Mouse (Mus musculus) T-cell, adult 2 months (primary cell): ENCODE data around the gene Tsc22d2.
A peak's percentile ranks its signal among the peaks of the same experiment; 100 is the strongest.
"Not testable (repeated sequence)": the region's sequence is repeated elsewhere in the genome, so short reads cannot be mapped to it uniquely, and the experiment has no call there.

Source experiments
- DNase-seq: peaks from one replicate; pipeline ENCODE4 v3.0.0; 2022; ENCODE audit warnings: low spot score

Gene Tsc22d2

DNA sequence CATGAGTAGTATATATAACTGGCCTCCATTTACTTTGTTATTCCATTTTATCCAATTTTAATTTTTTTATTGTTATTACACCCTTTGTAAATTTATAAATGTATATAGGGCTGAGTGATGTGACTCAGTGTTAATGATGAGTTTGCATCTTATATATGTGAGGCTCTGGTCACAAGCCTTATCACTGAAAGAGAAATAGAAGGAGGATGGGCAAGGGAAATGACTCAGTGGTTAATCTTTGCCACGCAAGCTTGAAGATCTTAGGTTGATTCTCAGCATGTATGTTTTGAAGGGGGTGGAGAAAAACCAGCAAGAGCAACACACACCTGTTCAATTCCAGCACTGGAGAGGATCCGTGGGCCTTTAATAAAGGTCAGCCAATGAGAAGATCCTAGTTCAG is 19.9 kb downstream of the Tsc22d2 start:
- no peak for DNase-seq

DNA sequence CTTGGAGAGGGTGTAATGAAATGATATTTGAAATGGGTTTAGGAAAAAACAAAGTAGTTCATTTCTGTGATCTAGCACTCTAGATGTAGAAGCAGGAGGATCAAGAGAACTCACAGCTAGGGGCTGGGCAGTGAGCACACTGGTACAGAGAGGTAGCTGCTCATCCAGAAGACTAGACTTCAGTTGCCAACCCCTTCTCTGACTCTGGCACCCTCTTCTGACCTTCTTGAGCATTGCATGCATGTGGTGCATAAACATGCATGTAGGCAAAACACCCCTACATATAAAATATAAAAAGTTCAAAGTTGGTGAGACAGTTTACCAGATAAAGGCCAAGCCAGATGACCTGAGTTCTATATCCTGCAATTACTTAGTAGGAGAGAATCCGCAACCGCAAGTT is 33.7 kb downstream of the Tsc22d2 start:
- DNase-seq: peak; percentile 4

DNA sequence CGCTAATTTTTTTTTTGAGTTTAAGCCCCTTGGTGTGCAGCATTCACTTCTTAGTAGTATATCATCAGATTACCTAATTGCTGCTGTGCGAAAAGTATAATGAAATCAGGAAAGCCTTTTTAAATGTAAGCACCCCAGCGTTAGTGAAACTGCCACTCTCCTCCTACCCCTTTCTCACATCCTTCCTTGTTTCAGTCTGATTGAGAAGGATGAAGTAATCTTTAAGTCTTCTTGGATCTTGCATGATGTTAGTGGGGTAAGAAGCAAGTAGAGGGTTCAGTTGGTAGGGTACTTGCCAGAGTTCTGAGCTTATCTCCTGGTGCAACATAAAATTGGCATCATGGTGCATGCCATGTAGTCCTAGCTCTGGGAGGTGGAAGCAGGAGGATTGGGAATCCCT is 35.0 kb downstream of the Tsc22d2 start:
- no peak for DNase-seq

DNA sequence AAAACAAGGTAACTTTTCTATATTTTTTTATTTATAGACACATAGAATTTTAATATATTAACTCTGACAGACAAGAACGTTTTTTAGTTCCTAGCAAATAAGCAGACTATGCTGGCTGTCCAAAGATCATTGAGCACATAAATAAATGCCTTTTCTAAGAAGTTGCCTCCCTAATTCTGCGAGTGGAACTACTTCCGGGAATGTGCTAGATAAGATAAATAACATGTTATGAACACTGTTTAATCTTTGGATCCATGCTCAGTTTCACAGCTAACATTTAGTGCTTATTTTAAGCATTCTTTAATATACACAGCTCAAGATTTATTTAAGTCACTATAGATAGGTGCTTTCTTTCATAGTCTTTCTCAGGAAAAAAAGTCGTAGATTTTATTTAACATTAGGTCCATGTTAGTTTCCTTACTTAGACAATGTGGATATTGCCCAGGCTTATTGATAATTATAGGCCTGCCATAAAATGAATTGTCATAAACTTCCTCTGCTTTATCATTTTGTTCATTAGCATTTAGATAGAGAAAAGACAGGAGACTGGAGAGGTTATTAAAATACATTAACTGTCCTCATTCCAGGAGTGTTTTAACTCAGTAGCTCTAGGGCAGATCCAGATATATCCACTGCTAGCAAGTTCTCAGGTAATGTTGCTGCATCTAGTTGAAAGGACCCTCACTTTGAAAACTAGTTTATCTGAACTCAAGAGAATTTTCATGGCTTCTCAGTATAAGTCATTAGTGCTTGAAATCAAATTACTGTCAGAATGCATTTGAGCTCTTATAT is 40.1 kb downstream of the Tsc22d2 start:
- no peak for DNase-seq

DNA sequence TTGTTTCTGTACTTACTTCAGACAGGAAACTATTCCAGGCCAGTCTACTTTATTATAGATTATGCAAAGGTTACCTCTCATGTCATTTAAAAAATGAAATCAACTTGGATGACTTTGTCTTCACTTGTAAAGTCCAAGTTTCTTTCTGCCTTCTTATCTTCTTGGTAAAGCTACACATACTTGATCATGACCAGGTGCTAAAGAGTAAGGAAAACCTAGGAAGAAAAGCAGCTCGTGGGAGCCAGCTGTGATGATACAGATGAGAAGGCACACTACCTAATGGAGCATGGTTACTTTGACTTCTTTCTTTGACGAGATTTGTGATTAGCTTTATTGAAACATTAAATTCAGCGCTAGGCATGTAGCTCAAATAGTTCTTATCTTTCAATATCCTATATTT is 40.7 kb downstream of the Tsc22d2 start:
- DNase-seq: no peak

DNA sequence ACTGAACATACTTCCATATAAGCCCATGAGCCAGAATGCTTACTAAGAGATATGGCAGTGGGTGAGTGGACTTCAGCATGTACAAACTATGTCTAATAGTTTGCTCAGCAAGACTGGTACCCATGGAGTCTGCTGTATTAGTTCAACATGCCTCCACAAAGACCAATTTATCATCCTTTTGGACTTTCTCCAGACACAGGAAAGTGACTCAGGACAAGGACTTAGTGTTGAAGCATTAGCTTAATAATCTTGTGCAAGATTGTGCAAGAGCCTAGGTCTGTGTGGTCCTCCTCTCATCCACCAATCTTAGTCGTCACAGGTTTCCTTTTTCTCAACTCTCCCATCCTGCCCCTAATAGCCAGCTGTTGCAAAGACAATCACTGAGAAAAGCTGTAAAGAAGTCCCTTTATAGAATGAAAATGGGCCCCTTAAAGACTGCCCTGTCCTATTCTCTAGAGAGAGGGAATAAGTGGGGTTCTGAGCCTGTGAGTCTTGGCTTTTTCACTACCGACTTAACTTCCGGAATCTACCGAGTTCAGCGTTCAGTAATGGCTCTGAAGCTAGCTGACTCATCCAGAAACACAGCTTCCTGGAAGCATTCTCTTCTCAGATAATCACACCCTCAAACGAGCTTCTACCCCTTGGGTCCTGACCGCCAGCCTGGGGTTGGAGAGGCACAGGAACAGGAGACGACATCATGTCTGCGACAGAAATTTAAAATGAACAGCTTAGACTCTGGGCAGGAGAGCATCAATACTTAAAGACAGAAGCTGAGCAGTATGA is 55.3 kb downstream of the Tsc22d2 start:
- DNase-seq: peak; percentile 27

DNA sequence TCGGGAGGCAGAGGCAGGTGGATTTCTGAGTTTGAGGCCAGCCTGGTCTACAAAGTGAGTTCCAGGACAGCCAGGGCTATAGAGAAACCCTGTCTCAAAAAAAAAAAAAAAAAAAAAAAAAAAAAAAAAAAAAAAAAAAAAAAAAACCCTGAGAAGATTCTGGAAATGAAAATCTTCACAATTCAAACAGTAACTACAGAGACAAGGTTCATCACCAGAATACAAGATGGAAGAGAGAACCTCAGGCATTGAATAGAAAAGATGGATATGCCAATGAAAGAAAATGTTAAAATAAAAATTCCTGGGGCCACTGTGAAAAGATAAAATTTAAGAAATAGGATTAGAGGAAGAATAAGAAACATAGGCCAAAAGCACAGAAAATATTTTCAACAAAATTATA is 60.8 kb downstream of the Tsc22d2 start:
- not testable (repeated sequence) for DNase-seq

DNA sequence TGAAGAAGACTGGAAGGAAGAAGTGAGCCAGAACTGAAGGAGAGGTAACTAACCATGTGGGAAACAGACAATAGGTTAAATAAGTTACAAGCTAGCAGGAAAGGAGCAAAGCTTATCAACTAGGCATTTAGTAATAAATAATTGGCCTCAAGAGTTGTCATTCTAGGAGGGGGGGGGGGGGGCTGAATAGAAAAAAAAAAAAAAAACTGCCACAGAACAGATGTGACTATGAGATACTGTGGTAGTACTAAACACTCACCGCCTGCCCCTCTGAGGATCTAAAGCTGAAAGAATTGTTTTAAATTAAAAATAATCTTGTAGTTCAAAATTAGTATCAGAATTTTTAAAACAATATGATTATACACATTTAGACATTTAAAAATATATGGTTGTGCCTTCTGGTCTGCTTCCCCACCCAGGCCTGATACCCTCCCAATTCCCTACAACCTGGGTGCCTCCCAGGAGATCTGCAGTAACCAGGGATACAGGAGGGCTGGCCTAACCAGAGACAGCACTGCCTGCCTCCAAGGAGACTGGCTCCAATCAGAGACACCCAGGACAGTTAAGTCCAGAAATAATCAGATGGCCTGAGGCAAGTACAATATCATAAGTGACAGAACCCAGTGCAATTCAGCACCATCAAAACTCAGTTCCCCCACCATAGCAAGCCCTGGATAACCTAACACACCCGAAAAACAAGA is 64.4 kb downstream of the Tsc22d2 start:
- DNase-seq: no peak

DNA sequence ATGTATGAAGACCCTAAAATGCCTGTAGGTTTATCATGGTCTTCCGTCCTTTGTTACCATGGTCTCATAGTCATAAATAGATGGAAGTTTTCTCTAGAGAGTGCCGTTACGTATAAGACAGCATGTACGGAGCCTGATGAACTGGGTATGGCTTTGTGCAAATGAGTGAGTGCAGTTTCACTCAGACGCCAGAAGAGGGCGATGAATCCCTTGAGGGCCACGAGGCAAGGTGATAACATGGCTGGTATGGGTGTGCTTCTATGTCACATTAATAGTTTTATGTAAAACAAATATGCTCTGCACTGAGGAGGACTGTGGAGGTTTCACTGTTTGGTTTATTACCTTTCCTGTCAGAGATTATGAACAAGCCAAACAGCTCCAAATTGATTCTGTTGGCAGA is 71.4 kb downstream of the Tsc22d2 start:
- DNase-seq: peak; percentile 27

DNA sequence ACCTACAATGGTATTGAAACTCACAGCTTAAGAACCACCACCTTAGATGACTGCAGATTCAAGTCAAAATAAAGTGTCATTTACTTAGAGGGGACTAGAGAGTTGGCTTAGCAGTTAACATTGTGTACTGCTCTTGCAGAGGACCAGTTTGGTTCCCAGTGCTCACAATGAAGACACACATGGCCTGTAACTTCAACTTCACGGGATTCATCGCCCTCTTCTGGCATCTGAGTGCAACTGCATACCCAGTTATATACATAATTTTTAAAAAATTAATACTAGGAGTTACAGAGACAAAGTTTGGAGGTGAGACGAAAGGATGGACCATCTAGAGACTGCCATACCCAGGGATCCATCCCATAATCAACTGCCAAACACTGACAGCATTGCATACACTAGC is 72.6 kb downstream of the Tsc22d2 start:
- no peak for DNase-seq

DNA sequence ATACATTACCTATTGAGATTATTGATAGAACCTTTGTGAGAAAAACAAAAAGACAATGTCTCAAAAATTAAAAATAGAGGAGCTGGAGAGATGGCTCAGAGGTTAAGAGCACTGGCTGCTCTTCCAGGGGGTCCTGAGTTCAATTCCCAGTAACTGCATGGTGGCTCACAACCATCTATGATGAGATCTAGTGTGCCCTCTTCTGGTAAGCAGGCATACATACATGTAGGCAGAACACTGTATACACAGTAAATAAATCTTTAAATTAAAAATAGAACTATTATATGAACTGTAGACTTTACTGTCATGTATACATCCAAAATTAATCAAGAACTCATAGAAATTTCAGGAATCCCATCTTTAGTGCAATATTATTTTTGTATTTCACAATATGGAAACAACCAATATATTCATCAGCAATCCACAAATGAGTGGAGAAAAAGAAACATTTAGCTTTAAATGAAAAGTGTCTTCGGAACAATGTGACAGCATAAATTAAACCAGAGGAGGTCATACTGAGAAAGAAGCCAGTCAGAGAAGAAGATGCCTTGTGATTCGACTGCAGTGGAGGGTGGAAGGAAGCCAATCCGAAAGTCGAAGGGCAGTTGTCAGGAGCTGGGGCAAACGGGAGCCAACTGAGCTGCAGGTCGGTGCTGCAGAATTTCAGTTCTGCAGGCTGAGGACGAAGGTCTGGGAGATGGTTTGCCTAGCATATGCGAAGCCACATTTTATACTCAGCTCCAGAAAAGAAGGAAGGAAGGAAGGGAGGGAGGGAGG is 73.7 kb downstream of the Tsc22d2 start:
- DNase-seq: peak; percentile 3

DNA sequence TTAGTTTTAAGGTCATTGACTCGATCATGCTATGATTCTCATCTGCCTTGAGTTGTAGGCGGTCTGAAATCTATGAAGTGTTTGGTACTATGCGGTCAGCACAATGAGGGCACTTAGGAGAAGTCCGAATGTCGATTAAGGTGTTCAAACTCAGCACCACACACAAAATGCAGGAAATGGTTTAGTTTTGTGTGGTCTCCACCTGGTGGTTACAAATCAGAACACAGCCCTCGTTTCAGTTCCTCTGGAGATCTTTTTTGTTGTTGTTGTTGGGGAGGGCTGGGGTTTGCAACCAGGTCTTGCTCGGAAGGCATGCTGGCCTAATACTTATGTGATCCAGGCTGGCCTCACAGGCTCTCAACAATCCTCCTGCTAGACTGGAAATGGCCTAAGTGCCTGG is 76.3 kb downstream of the Tsc22d2 start:
- peak; percentile 26 for DNase-seq

DNA sequence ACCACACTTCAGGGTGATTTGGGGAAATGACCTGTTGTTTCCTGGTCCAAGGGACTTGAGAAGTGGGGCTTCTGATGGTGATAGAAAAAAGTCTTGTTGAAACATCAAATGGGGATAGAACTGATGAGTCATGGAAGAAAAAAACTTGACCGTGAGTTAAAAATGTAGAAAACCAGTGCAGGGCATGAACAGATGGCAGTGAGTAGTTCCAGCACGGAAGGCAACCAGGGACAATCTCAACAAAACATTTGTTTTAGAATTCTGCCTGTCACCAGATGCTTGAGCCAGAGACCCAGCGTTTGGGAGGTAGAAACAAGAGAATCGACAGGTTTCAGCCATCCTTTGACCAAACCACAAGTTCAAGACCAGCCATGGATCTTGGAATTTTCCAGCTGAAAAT is 79.1 kb downstream of the Tsc22d2 start:
- DNase-seq: no peak

DNA sequence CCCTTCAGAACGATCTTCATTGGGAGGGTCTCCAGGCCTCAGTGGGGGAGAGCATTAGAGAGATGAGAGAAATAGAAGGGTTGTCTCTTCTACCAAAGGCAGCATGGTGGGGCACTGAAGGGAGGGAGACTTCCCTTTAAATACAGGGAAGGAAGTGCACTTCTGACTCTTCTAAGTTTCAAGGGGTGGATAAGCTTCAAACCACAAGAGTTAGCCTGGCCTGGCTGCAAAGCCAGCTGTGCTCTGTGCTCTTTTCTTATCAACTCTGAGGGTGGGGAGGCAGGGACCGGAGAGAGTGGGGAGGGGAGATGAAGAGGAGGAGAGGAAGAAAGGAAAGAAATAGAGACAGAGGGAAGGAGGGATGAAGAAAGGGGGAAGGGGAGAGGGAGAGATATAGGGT is 87.4 kb downstream of the Tsc22d2 start:
- no peak for DNase-seq

DNA sequence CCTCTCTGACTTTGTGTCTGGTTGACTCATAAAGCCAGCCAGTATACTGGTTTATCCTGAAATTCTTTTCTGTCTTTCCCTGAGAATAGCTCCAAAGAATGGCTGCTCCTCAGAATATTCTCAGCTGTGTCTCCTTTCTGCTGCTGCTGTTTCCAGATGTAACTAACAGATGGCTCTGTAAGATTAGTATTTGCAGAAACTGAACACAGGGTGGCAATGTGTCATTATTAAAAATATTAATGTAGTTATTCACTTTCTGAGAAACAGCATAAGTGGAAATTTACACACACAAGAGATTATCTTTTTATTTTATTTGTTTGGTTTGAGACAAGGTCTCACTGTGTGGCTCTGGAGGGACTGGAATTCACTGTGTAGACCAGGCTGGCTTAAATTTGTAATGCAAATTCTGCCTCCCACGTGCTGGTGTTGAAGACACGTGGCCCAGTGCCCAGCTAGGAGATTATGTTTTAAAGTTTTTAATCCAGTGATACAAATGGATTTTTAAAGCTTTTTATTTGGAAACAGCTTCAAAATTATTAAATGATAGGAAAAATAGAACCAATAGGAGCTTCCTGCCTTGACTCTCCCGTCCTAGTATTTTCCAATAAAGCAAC is 89.3 kb downstream of the Tsc22d2 start:
- DNase-seq: no peak

DNA sequence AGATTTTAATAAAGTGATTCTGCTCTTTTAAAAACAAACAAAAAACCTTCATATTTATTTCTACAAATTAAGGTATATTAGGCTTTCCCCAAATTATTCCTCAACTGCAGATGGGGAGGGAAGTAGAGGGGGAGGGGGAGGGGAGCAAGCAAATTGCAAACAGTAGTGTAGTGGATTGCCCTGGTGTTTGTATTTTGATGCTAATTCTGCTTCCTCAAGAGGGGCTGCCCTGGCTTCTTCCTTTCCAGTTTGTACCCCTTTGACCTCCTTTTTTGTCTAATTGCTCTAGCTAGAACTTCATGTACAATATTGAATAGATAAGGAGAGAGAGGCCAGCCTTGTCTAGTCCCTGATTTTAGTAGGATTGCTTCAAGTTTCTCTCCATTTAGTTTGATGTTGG is 90.2 kb downstream of the Tsc22d2 start:
- DNase-seq: no peak

DNA sequence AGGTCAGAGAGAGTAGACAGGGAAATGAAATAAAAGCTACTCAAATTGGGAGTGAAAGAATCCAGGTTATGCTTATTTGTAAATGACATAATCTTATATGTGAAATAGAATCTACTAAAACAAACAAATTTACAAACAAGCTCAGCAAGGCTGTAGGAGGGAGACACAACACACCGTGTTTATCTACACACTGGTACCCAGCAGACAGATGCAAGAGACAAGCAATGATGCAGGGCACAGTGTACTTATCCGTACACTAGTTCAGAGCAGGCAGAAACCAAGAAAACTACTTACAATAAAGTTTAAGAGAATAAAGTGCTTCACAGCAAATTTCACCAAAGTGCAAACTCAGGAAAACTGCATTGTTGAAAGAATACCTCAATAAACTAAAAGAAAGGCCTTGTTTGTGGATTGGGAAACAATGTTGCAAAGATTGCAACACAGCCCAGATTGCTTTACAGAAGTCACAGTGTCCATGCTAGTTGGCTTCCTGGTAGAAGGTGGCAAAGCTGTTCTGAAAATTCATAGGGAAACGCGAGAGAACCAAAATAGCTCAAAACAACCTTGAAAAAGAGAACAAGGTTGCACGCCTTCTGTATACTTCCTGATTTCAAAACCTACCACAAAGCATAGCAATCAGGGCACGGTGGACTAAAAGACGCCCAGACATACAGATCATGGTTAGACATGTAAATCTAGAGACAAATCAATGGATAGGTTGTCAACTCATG is 93.7 kb downstream of the Tsc22d2 start:
- DNase-seq: no peak

DNA sequence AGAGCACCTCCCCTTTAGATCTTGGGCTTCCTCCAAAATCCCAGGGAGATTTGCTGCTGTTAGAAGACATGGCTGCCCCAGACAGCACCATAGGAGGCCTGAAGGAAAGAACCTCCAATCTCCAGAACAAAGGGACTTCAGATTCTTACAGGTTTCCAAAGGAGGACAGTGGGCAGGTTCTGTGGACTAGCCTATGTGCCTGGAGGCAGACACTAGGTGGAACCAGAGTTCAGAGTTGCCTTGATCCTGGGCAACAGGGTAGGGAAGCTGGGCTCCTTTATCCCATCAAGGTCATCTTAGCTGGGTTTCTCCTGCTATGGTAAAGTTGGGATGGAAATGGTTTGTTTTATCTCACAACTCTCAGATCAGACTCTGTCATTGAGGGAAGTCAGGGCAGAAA is 97.1 kb downstream of the Tsc22d2 start:
- DNase-seq: no peak

DNA sequence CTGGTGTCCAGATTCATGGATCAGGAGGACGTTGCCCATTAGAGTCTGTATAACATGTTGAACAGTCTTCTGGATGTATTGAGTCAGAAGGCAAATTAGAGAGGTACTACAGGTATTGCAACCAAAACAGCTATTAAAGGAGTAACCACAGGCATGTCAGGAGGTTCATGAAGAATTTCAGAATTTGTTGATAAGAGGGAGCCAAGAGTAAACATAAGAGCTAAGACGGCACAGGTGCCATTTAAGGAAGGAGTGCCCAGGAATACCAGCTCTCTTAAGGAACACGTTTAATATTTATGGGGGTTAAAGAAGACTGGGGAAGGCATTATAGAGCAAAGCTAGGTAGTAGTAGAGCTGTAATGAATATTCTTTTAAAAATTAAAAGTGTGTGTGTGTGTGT is 98.2 kb downstream of the Tsc22d2 start:
- no peak for DNase-seq

DNA sequence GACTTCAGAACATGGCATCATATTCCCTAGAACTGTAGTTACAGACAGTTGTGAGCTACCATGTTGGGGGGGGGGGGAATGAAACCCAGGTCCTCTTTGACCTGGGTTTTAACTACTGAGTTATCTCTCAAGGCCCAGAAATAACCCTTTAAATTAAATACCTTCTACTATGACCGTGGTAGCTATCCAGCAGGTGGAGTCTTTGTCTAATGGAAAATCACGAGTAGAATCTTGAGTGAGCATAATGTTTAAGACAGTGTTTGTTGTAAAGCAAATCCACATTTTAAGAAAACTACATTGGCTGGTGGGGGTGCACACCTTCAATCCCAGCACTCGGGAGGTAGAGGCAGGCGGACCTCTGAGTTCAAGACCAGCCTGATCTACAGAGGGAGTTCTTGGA is 99.0 kb downstream of the Tsc22d2 start:
- no peak for DNase-seq

DNA sequence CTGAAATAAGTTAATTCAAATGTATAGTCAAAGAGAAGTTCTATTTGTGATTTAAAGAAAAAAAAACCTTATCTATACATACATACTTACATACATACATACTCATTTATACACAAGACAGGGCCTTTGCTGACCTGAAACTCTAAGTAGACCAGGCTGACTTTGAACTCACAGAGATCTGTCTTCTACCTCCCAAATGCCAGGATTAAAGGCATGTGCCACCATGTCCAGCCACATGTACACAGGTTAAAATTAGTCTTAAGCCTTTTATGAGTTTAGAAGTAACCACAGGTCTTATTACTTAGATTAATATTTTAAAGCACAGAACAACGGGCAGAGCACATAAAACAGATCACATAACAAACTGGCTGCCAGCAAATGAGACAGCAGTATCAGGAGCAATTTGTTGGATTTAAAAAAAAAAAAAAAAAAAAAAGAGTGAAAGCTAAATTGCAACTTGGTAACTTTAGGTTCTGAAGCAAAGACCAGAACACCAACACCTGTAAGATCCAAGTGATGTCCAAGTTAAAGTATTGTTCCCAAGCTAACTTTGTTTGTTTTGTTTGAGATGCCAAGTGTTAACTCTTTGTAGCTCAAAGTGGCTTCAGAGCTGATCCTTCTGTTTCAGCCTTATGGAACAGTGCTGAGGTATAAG is 101.6 kb downstream of the Tsc22d2 start:
- no peak for DNase-seq
